Mouse (Mus musculus) stomach, postnatal 0 days (tissue): ENCODE measurements around the gene Defa23.
"Not testable (repeated sequence)": the region's sequence is repeated elsewhere in the genome, so short reads cannot be mapped to it uniquely, and the experiment has no call there.

ENCODE experiments used
- CTCF ChIP-seq: IDR thresholded peaks from 2 replicates; pipeline ENCODE4 v1.5.1; 2016; ENCODE audit warnings: antibody characterized with exemption, low read depth, mild to moderate bottlenecking, moderate library complexity
- EP300 ChIP-seq: optimal IDR thresholded peaks from 2 replicates; pipeline ENCODE3; 2016; ENCODE audit warnings: antibody characterized with exemption

- not testable (repeated sequence) for TF ChIP-seq CTCF, EP300
Observed at GRCm38 (mm10) chr8:21064738-21065137, 9.9 kb downstream of the Defa23 start, which contains the start of gene Defa35.
